In the genomic region with DNA sequence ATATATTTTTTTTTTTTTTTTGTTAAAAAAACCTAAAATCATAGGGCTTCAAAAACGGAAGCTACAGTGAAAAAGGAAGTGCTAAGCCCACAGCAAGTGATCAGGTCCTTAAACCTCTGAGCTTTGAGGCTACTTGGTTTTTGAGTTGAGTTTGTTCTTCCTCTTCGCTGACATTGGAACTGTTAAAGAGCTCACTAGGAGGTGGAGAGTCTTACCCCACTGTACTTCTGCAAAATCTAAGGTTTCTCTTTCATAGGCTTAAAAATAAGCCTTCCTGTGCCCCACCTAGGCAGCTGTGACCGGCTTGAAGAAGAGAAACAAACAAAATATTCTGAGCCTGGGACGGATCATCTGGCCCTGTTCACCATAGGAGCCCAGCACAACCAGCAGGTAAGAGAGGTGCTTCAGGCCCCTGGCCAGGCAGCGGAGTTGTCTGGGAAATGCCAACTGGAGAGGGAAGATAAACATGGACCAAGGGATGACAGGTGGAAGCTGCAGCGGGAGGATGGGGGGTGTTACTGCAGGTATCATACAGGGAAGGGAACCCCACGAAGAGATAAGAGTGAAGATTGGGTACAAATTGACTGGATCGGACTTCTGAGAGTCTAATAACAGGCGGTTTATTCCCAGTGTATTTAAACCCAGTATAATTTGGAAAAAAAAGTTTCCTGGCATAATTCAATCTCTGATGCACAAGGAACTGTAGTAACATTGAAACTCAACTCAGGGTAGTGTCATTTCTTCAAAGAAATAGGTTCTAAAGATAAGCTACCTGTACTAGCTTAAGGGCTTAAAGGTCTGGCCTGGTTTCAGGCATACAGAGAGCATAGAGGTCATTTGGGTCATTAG, we compare ENCODE assay signal across 14 mouse cellular contexts. TPM values are rescaled to one million over a fixed set of nuclear protein-coding genes. Genes with fewer than 3 reads are reported as not detected.
DNase-seq lines count a peak whose midpoint lies in the region; ATAC-seq and TF ChIP-seq lines count a peak whose summit lies in the region.
"Had no signal": no experiment of that assay in that cellular context is flagged by ENCODE, and none has a peak within 500 bp of the region (broad histone marks: within the 10 kb centered on the region; RNA-seq: fewer than 3 reads in every experiment).

No protein-coding gene starts in this region.

- TF ChIP-seq CTCF in MEL (IDR thresholded peaks at IDR 0.05 in 2 of 3, conservative IDR thresholded peaks at IDR 0.05 in 1 of 3; ENCODE audit: control insufficient read depth in 1 of 3, insufficient read depth in 1 of 3, low read depth in 2 of 3, low read length in 3 of 3, poor library complexity in 1 of 3, severe bottlenecking in 1 of 3), result no peak
- no peak for TF ChIP-seq CTCF in liver, adult 2 months (IDR thresholded peaks at IDR 0.05; ENCODE audit: low read depth, low read length)

- WGBS in heart, embryonic 10.5 days, result 74% methylated on average over 9 of the region's 9 CpGs
- WGBS in liver, adult 2 months, result 71% methylated on average over 9 of the region's 9 CpGs
- 88% methylated on average over 9 of the region's 9 CpGs for WGBS in forebrain, embryonic 14.5 days

- peaks cover 20% of the 10 kb centered on the region for H3K4me1 ChIP-seq in heart, embryonic 10.5 days
- peaks cover 13 to 41% of the 10 kb centered on the region in 2 experiments for H3K4me1 ChIP-seq in MEL (ENCODE audit: control insufficient read depth in 1 of 2, insufficient read depth in 2 of 2, low read length in 2 of 2)
- no peaks in the 10 kb centered on the region for H3K4me1 ChIP-seq in liver, adult 2 months (ENCODE audit: control insufficient read depth, insufficient read depth, low read length)
- H3K4me1 ChIP-seq in forebrain, embryonic 14.5 days (ENCODE audit: control insufficient read depth, insufficient read depth, low read length), result no peaks in the 10 kb centered on the region
- H3K4me1 ChIP-seq: forebrain, embryonic 13.5 days; hindbrain, embryonic 10.5 days; kidney, embryonic 15.5 days had no signal

- H3K27ac ChIP-seq in heart, embryonic 10.5 days, result peak overlapping the region; percentile 62
- H3K27ac ChIP-seq in MEL (ENCODE audit: control insufficient read depth, low read depth, low read length), result peak overlapping the region; percentile 95
- H3K27ac ChIP-seq in liver, adult 2 months (replicated peaks; ENCODE audit: insufficient read depth, low read depth, low read length), result no peak overlapping the region
- H3K27ac ChIP-seq in forebrain, embryonic 14.5 days (ENCODE audit: low read depth, low read length), result no peak overlapping the region
- H3K27ac ChIP-seq: forebrain, embryonic 13.5 days; hindbrain, embryonic 10.5 days; kidney, embryonic 15.5 days had no signal

- H3K27me3 ChIP-seq in heart, embryonic 10.5 days (ENCODE audit: insufficient read depth, poor library complexity, severe bottlenecking), result no peaks in the 10 kb centered on the region
- no peaks in the 10 kb centered on the region for H3K27me3 ChIP-seq in MEL (ENCODE audit: control insufficient read depth in 1 of 2, insufficient read depth in 2 of 2, low read length in 2 of 2)
- no peaks in the 10 kb centered on the region for H3K27me3 ChIP-seq in liver, adult 2 months (ENCODE audit: control insufficient read depth, insufficient read depth, low read length)
- no peaks in the 10 kb centered on the region for H3K27me3 ChIP-seq in forebrain, embryonic 14.5 days (replicated peaks; ENCODE audit: control insufficient read depth, insufficient read depth, low read length)
- H3K27me3 ChIP-seq: forebrain, embryonic 13.5 days; kidney, embryonic 15.5 days had no signal

- no peak for TF ChIP-seq RAD21 in MEL (IDR thresholded peaks at IDR 0.05; ENCODE audit: low read depth, low read length)

- H3K36me3 ChIP-seq in heart, embryonic 10.5 days, result no peaks in the 10 kb centered on the region
- H3K36me3 ChIP-seq in MEL (ENCODE audit: control insufficient read depth in 1 of 2, insufficient read depth in 2 of 2, low read length in 2 of 2), result peaks cover 0 to 37% of the 10 kb centered on the region in 2 experiments; a peak in 2 of 4 replicates
- H3K36me3 ChIP-seq in liver, adult 2 months (ENCODE audit: control insufficient read depth, insufficient read depth, low read length), result no peaks in the 10 kb centered on the region
- H3K36me3 ChIP-seq in forebrain, embryonic 14.5 days (ENCODE audit: control insufficient read depth, insufficient read depth, low read length), result no peaks in the 10 kb centered on the region
- H3K36me3 ChIP-seq: hindbrain, embryonic 10.5 days; kidney, embryonic 15.5 days had no signal

- no peaks in the 10 kb centered on the region for H3K9me3 ChIP-seq in heart, embryonic 10.5 days
- no peaks in the 10 kb centered on the region for H3K9me3 ChIP-seq in MEL (replicated peaks; ENCODE audit: insufficient read depth, low read length)
- H3K9me3 ChIP-seq in forebrain, embryonic 14.5 days (replicated peaks; ENCODE audit: control insufficient read depth, low read length), result no peaks in the 10 kb centered on the region
- H3K9me3 ChIP-seq: forebrain, embryonic 13.5 days; kidney, embryonic 15.5 days had no signal

- no peak overlapping the region for H3K4me2 ChIP-seq in forebrain, embryonic 14.5 days (ENCODE audit: low read length)
- H3K4me2 ChIP-seq: forebrain, embryonic 13.5 days; kidney, embryonic 15.5 days had no signal

- no peak for DNase-seq in heart, embryonic 10.5 days (ENCODE audit: low spot score)
- no peak for DNase-seq in heart, adult 8-10 months (ENCODE audit: low spot score)
- DNase-seq in MEL (ENCODE audit: low read depth, low spot score) (peak; percentile 87), MN1 (ENCODE audit: low spot score) (no peak)
- DNase-seq in liver, adult 2 months (ENCODE audit: extremely low read depth, low read depth, low spot score), result peak; percentile 28
- DNase-seq in naive thymus-derived CD4-positive, alpha-beta T cell, adult 2 months (ENCODE audit: low read depth), result peak; percentile 20
- no peak for DNase-seq in forebrain, embryonic 14.5 days (ENCODE audit: low spot score)
- DNase-seq: thymus, postnatal 36 days had no signal

- no peak for ATAC-seq in megakaryocyte-erythroid progenitor cell, adult 5-6 weeks (replicated peaks; ENCODE audit: low FRiP score, low TSS enrichment, poor library complexity, severe bottlenecking)
- no peak for ATAC-seq in forebrain, embryonic 14.5 days
- ATAC-seq: forebrain, embryonic 13.5 days had no signal

- no peak overlapping the region for H3K4me3 ChIP-seq in heart, embryonic 10.5 days
- peak overlapping the region; percentile 60 to 75 for H3K4me3 ChIP-seq in MEL (ENCODE audit: control insufficient read depth in 1 of 2, insufficient read depth in 1 of 2, low read depth in 2 of 2, low read length in 2 of 2)
- H3K4me3 ChIP-seq in liver, adult 2 months (ENCODE audit: insufficient read depth, low read depth, low read length), result no peak overlapping the region
- H3K4me3 ChIP-seq in forebrain, embryonic 14.5 days (ENCODE audit: low read depth, low read length), result no peak overlapping the region
- H3K4me3 ChIP-seq: forebrain, embryonic 13.5 days; hindbrain, embryonic 10.5 days; kidney, embryonic 15.5 days had no signal

- peak overlapping the region; percentile 74 for H3K9ac ChIP-seq in MEL (ENCODE audit: control insufficient read depth, low read depth, low read length, poor library complexity, severe bottlenecking)
- H3K9ac ChIP-seq in liver, adult 2 months (ENCODE audit: low read depth, low read length), result no peak overlapping the region
- H3K9ac ChIP-seq in forebrain, embryonic 14.5 days (ENCODE audit: low read length), result no peak overlapping the region
- H3K9ac ChIP-seq: forebrain, embryonic 13.5 days; kidney, embryonic 15.5 days had no signal

- peak in 1 of 2 experiments; percentile 74; a peak in 2 of 4 replicates for TF ChIP-seq POLR2A in MEL (IDR thresholded peaks at IDR 0.05; ENCODE audit: control insufficient read depth in 1 of 2, insufficient read depth in 1 of 2, low read depth in 1 of 2, low read length in 2 of 2, poor library complexity in 1 of 2)
- TF ChIP-seq POLR2A in liver, adult 2 months (IDR thresholded peaks at IDR 0.05; ENCODE audit: extremely low read depth, insufficient read depth, low read length), result no peak

- peak in 1 of 2 experiments; percentile 50; a peak in 2 of 4 replicates for TF ChIP-seq EP300 in MEL (IDR thresholded peaks at IDR 0.05; ENCODE audit: low read depth in 1 of 2, low read length in 2 of 2)

- peaks cover 7% of the 10 kb centered on the region for H3K79me2 ChIP-seq in MEL (ENCODE audit: control insufficient read depth, insufficient read depth, low read length, poor library complexity)
- no peaks in the 10 kb centered on the region for H3K79me2 ChIP-seq in liver, adult 2 months (ENCODE audit: control insufficient read depth, insufficient read depth, low read length)

RNA-seq across cellular contexts. Expression of a gene that starts 5.3 kb away (rescaled TPM):
- 0.14 and 0.87 TPM in 2 replicates for polyA plus RNA-seq in heart, embryonic 10.5 days (2016; fragmentation: Nextera tagmentation; extraction: Ambion mirVana)
- under 1 TPM; 0.16 to 0.63 (median 0.33) TPM for total RNA-seq in heart, adult 8-10 months (2022)
- total RNA-seq in MEL (2012; rRNA removed), result 65.0 and 73.4 TPM in 2 replicates
- 10 to 100 TPM in 1 of 2 experiments, not detected in 1; 49.2 TPM for polyA plus RNA-seq in MEL (2012; ENCODE audit: insufficient read depth in 1 of 2, insufficient read length in 2 of 2, low read depth in 1 of 2, low replicate concordance in 2 of 2, missing spikeins in 1 of 2)
- 1.1 and 1.2 TPM in 2 replicates for total RNA-seq in liver, adult 2 months (2014; rRNA removed)
- 0.57 and 1.0 TPM in 2 replicates for polyA plus RNA-seq in liver, adult 2 months (2012; rRNA removed)
- 2.8 and 14.6 TPM in 2 replicates for total RNA-seq in megakaryocyte-erythroid progenitor cell, adult 5-6 weeks (2014; fragmentation: Nextera tagmentation)
- 14.8 and 44.0 TPM in 2 replicates for total RNA-seq in megakaryocyte-erythroid progenitor cell, adult 5-6 weeks (2017)
- 0.33 and 1.3 TPM in 2 replicates for polyA plus RNA-seq in forebrain, embryonic 14.5 days (2014; fragmentation: Nextera tagmentation; extraction: Ambion mirVana)
- polyA plus RNA-seq: forebrain, embryonic 13.5 days; hindbrain, embryonic 10.5 days had no signal

RNA-seq across cellular contexts. Expression of a gene that starts 14.8 kb away (rescaled TPM):
- polyA plus RNA-seq in heart, embryonic 10.5 days (2016; fragmentation: Nextera tagmentation; extraction: Ambion mirVana), result 0.13 TPM in 1 of 2 replicates, not detected in the other
- not detected for total RNA-seq in heart, adult 8-10 months (2022)
- not detected in 2 replicates for total RNA-seq in MEL (2012; rRNA removed)
- not detected for polyA plus RNA-seq in MEL (2012; ENCODE audit: insufficient read depth in 1 of 2, insufficient read length in 2 of 2, low read depth in 1 of 2, low replicate concordance in 2 of 2, missing spikeins in 1 of 2)
- not detected in 2 replicates for total RNA-seq in liver, adult 2 months (2014; rRNA removed)
- polyA plus RNA-seq in liver, adult 2 months (2012; rRNA removed), result not detected in 2 replicates
- not detected in 2 replicates for total RNA-seq in megakaryocyte-erythroid progenitor cell, adult 5-6 weeks (2014; fragmentation: Nextera tagmentation)
- total RNA-seq in megakaryocyte-erythroid progenitor cell, adult 5-6 weeks (2017), result not detected in 2 replicates
- not detected in 2 replicates for polyA plus RNA-seq in forebrain, embryonic 14.5 days (2014; fragmentation: Nextera tagmentation; extraction: Ambion mirVana)
- total RNA-seq: gastrocnemius, postnatal 4 days had no signal
- polyA plus RNA-seq: forebrain, embryonic 13.5 days; hindbrain, embryonic 10.5 days; lung, embryonic 16.5 days had no signal

RNA-seq across cellular contexts. Expression of a gene that starts 17.6 kb away (rescaled TPM):
- polyA plus RNA-seq in heart, embryonic 10.5 days (2016; fragmentation: Nextera tagmentation; extraction: Ambion mirVana), result not detected in 2 replicates
- total RNA-seq in heart, adult 8-10 months (2022), result 1 to 10 TPM in 2 of 4 experiments, under 1 TPM in 1, not detected in 1; 0.29 to 1.4 (median 1.3) TPM
- total RNA-seq in MEL (2012; rRNA removed), result not detected in 2 replicates
- polyA plus RNA-seq in MEL (2012; ENCODE audit: insufficient read depth in 1 of 2, insufficient read length in 2 of 2, low read depth in 1 of 2, low replicate concordance in 2 of 2, missing spikeins in 1 of 2), result under 1 TPM in 1 of 2 experiments, not detected in 1; 0.07 TPM
- 7.4 and 28.5 TPM in 2 replicates for total RNA-seq in liver, adult 2 months (2014; rRNA removed)
- polyA plus RNA-seq in liver, adult 2 months (2012; rRNA removed), result 0.09 TPM in 2 replicates
- not detected in 2 replicates for total RNA-seq in megakaryocyte-erythroid progenitor cell, adult 5-6 weeks (2014; fragmentation: Nextera tagmentation)
- total RNA-seq in megakaryocyte-erythroid progenitor cell, adult 5-6 weeks (2017), result not detected in 2 replicates
- polyA plus RNA-seq in forebrain, embryonic 14.5 days (2014; fragmentation: Nextera tagmentation; extraction: Ambion mirVana), result 0.18 TPM in 1 of 2 replicates, not detected in the other
- total RNA-seq: gastrocnemius, postnatal 4 days had no signal
- polyA plus RNA-seq: forebrain, embryonic 13.5 days; hindbrain, embryonic 10.5 days had no signal

RNA-seq across cellular contexts. Expression of a gene that starts 33.1 kb away (rescaled TPM):
- polyA plus RNA-seq in heart, embryonic 10.5 days (2016; fragmentation: Nextera tagmentation; extraction: Ambion mirVana), result not detected in 2 replicates
- total RNA-seq in heart, adult 8-10 months (2022), result not detected
- not detected in 2 replicates for total RNA-seq in MEL (2012; rRNA removed)
- not detected for polyA plus RNA-seq in MEL (2012; ENCODE audit: insufficient read depth in 1 of 2, insufficient read length in 2 of 2, low read depth in 1 of 2, low replicate concordance in 2 of 2, missing spikeins in 1 of 2)
- total RNA-seq in liver, adult 2 months (2014; rRNA removed), result not detected in 2 replicates
- not detected in 2 replicates for polyA plus RNA-seq in liver, adult 2 months (2012; rRNA removed)
- not detected in 2 replicates for total RNA-seq in megakaryocyte-erythroid progenitor cell, adult 5-6 weeks (2014; fragmentation: Nextera tagmentation)
- not detected in 2 replicates for total RNA-seq in megakaryocyte-erythroid progenitor cell, adult 5-6 weeks (2017)
- polyA plus RNA-seq in forebrain, embryonic 14.5 days (2014; fragmentation: Nextera tagmentation; extraction: Ambion mirVana), result not detected in 2 replicates
- total RNA-seq: gastrocnemius, postnatal 4 days had no signal
- polyA plus RNA-seq: forebrain, embryonic 13.5 days; hindbrain, embryonic 10.5 days; kidney, embryonic 15.5 days; lung, embryonic 16.5 days had no signal

RNA-seq across cellular contexts. Expression of a gene that starts 38.0 kb away (rescaled TPM):
- polyA plus RNA-seq in heart, embryonic 10.5 days (2016; fragmentation: Nextera tagmentation; extraction: Ambion mirVana), result 1.8 and 3.0 TPM in 2 replicates
- 1 to 10 TPM; 3.6 to 9.2 (median 4.9) TPM for total RNA-seq in heart, adult 8-10 months (2022)
- not detected in 2 replicates for total RNA-seq in MEL (2012; rRNA removed)
- not detected for polyA plus RNA-seq in MEL (2012; ENCODE audit: insufficient read depth in 1 of 2, insufficient read length in 2 of 2, low read depth in 1 of 2, low replicate concordance in 2 of 2, missing spikeins in 1 of 2)
- 224 and 249 TPM in 2 replicates for total RNA-seq in liver, adult 2 months (2014; rRNA removed)
- polyA plus RNA-seq in liver, adult 2 months (2012; rRNA removed), result 541 and 671 TPM in 2 replicates
- not detected in 2 replicates for total RNA-seq in megakaryocyte-erythroid progenitor cell, adult 5-6 weeks (2014; fragmentation: Nextera tagmentation)
- total RNA-seq in megakaryocyte-erythroid progenitor cell, adult 5-6 weeks (2017), result not detected in 2 replicates
- polyA plus RNA-seq in forebrain, embryonic 14.5 days (2014; fragmentation: Nextera tagmentation; extraction: Ambion mirVana), result 2.2 and 2.8 TPM in 2 replicates

Comparison
In these comparisons a context has a peak if more than half of its experiments do, and no peak if none do; other contexts are left out.
1. DNase-seq: peak in MEL (single experiment), liver, adult 2 months (single experiment) and naive thymus-derived CD4-positive, alpha-beta T cell, adult 2 months (single experiment); none in heart, embryonic 10.5 days (single experiment), heart, adult 8-10 months (single experiment), MN1 (single experiment) and forebrain, embryonic 14.5 days (single experiment).
2. H3K27ac ChIP-seq: peak in heart, embryonic 10.5 days (single experiment) and MEL (single experiment); none in liver, adult 2 months (single experiment) and forebrain, embryonic 14.5 days (single experiment).
3. H3K4me3 ChIP-seq: peak in MEL (2 of 2); none in heart, embryonic 10.5 days (single experiment), liver, adult 2 months (single experiment) and forebrain, embryonic 14.5 days (single experiment).